Mouse (Mus musculus) megakaryocyte, embryonic 14.5 days (primary cell): ENCODE measurements around the gene Peli2. TPM values are rescaled to one million over a fixed set of nuclear protein-coding genes. Genes with fewer than 3 reads are reported as not detected.

Experiments used
- H3K27me3 ChIP-seq: replicated peaks from 2 replicates; pipeline ENCODE3; 2012; ENCODE audit warnings: inconsistent platforms
- H3K36me3 ChIP-seq: replicated peaks from 2 replicates; pipeline ENCODE3; 2012; ENCODE audit warnings: low read length, inconsistent platforms, mixed read lengths
- H3K4me1 ChIP-seq: 2 replicates; pipeline ENCODE4 v1.6.1; 2012; ENCODE audit warnings: inconsistent platforms
- H3K4me3 ChIP-seq: replicated peaks from 2 replicates; pipeline ENCODE3; 2012; ENCODE audit warnings: moderate library complexity, mild to moderate bottlenecking, inconsistent platforms
- H3K9me3 ChIP-seq: 2 replicates; pipeline ENCODE4 v1.6.1; 2012; ENCODE audit warnings: inconsistent platforms
- FLI1 ChIP-seq: IDR thresholded peaks from 2 replicates; pipeline ENCODE4 v1.6.1; 2012; ENCODE audit warnings: low read length, inconsistent platforms, mixed read lengths
- GATA1 ChIP-seq: IDR thresholded peaks from 3 replicates; pipeline ENCODE4 v1.6.1; 2012; ENCODE audit warnings: mixed read lengths, low read length, inconsistent platforms, borderline replicate concordance
- polyA plus RNA-seq: library from polyadenylated mRNA; stranded (reverse); fragments of >175 nt; gene quantifications from 2 replicates; pipeline ENCODE4 v1.2.3, GENCODE M21; 2012; ENCODE audit warnings: low replicate concordance; ENCODE audit not compliant: insufficient read depth

Peli2 gene
- polyA plus RNA-seq, 1 experiment: 2.8 TPM

- H3K36me3 ChIP-seq: no peaks in the 10 kb centered on the region
- H3K4me1 ChIP-seq: no peaks in the 10 kb centered on the region
- peaks cover 4% of the 10 kb centered on the region; the same call in 1 of the 2 replicates for H3K9me3 ChIP-seq
- H3K27me3 ChIP-seq: no peaks in the 10 kb centered on the region
- TF ChIP-seq GATA1 (no peak), FLI1 (no peak)
- no peak overlapping the region for H3K4me3 ChIP-seq
These were observed 138.2 kb downstream of the Peli2 start for GRCm38 (mm10) chr14:48258696-48259366.

GRCm38 (mm10) chr14:48263146-48263545 lies 142.5 kb downstream of the Peli2 start:
- no peaks in the 10 kb centered on the region for H3K4me1 ChIP-seq
- H3K36me3 ChIP-seq: no peaks in the 10 kb centered on the region
- H3K27me3 ChIP-seq: no peaks in the 10 kb centered on the region
- H3K9me3 ChIP-seq: peaks cover 7% of the 10 kb centered on the region
- H3K4me3 ChIP-seq: no peak overlapping the region
- TF ChIP-seq GATA1 (no peak), FLI1 (no peak)

- TF ChIP-seq FLI1 (no peak), GATA1 (no peak)
- H3K4me3 ChIP-seq: no peak overlapping the region
These were observed 146.1 kb downstream of the Peli2 start for GRCm38 (mm10) chr14:48266710-48267109.

GRCm38 (mm10) chr14:48278291-48278690 lies 157.7 kb downstream of the Peli2 start:
- TF ChIP-seq FLI1 (no peak), GATA1 (no peak)
- no peaks in the 10 kb centered on the region for H3K36me3 ChIP-seq
- H3K9me3 ChIP-seq: peaks cover 15% of the 10 kb centered on the region
- H3K27me3 ChIP-seq: no peaks in the 10 kb centered on the region
- H3K4me1 ChIP-seq: no peaks in the 10 kb centered on the region
- H3K4me3 ChIP-seq: no peak overlapping the region

More at GRCm38 (mm10) chr14:48266710-48267109, 146.1 kb downstream of the Peli2 start:
- H3K27me3 ChIP-seq: no peaks in the 10 kb centered on the region
- no peaks in the 10 kb centered on the region for H3K4me1 ChIP-seq
- peaks cover 17% of the 10 kb centered on the region for H3K9me3 ChIP-seq
- no peaks in the 10 kb centered on the region for H3K36me3 ChIP-seq

GRCm38 (mm10) chr14:48286949-48287348 lies 166.3 kb downstream of the Peli2 start:
- Histone ChIP-seq H3K4me1 (no peaks in the 10 kb centered on the region), H3K36me3 (no peaks in the 10 kb centered on the region), H3K27me3 (peaks cover 25% of the 10 kb centered on the region), H3K4me3 (no peak overlapping the region), H3K9me3 (peaks cover 11% of the 10 kb centered on the region)
- TF ChIP-seq FLI1 (no peak), GATA1 (no peak)

- Histone ChIP-seq H3K4me1 (no peaks in the 10 kb centered on the region), H3K27me3 (peaks cover 31% of the 10 kb centered on the region), H3K4me3 (no peak overlapping the region), H3K9me3 (peaks cover 17% of the 10 kb centered on the region), H3K36me3 (no peaks in the 10 kb centered on the region)
- no peak for TF ChIP-seq FLI1
- no peak for TF ChIP-seq GATA1
These were observed 167.0 kb downstream of the Peli2 start for GRCm38 (mm10) chr14:48287581-48287980.

- no peak for TF ChIP-seq GATA1
- TF ChIP-seq FLI1: no peak
- no peaks in the 10 kb centered on the region for H3K4me1 ChIP-seq
- peaks cover 40% of the 10 kb centered on the region for H3K27me3 ChIP-seq
- H3K9me3 ChIP-seq: peaks cover 27% of the 10 kb centered on the region
- H3K4me3 ChIP-seq: no peak overlapping the region
- H3K36me3 ChIP-seq: no peaks in the 10 kb centered on the region
These were observed 168.0 kb downstream of the Peli2 start for GRCm38 (mm10) chr14:48288600-48288999.

- TF ChIP-seq FLI1 (no peak), GATA1 (no peak)
- H3K9me3 ChIP-seq: peaks cover 28% of the 10 kb centered on the region
- no peaks in the 10 kb centered on the region for H3K36me3 ChIP-seq
- peaks cover 51% of the 10 kb centered on the region for H3K27me3 ChIP-seq
- H3K4me1 ChIP-seq: no peaks in the 10 kb centered on the region; the same call in 1 of the 2 replicates
- no peak overlapping the region for H3K4me3 ChIP-seq
These were observed 169.3 kb downstream of the Peli2 start for GRCm38 (mm10) chr14:48289602-48290599.

GRCm38 (mm10) chr14:48293498-48293897 lies 172.9 kb downstream of the Peli2 start:
- Histone ChIP-seq H3K4me3 (no peak overlapping the region), H3K36me3 (no peaks in the 10 kb centered on the region), H3K9me3 (peaks cover 28% of the 10 kb centered on the region), H3K4me1 (peaks cover 11% of the 10 kb centered on the region), H3K27me3 (peaks cover 62% of the 10 kb centered on the region)
- no peak for TF ChIP-seq FLI1
- no peak for TF ChIP-seq GATA1
